Mouse (Mus musculus) kidney, adult 9 months (tissue): ENCODE measurements at regions not wholly inside any gene's neighbourhood (a gene's known extent, or its start where the extent isn't known, plus 50 kb on each side); places are given as distances from the start of the nearest gene placed in this dataset.

ENCODE experiments used
- DNase-seq: peaks from one replicate; pipeline ENCODE4 v3.0.0; 2022

- DNase-seq = no peak
Measured at GRCm38 (mm10) chr15:36666566-36666965, 341.0 kb downstream of the Zfp706 start.

GRCm38 (mm10) chr15:36664391-36664790 is 343.2 kb downstream of the Zfp706 start:
- no peak for DNase-seq

- no peak for DNase-seq
Measured at GRCm38 (mm10) chr15:36660986-36661385, 346.6 kb downstream of the Zfp706 start.
